Mouse (Mus musculus) kidney, embryonic 15.5 days (tissue): Measurements from ENCODE around the gene Ppm1j. TPM values are rescaled to one million over a fixed set of nuclear protein-coding genes. Genes with fewer than 3 reads are reported as not detected.
"Not testable (repeated sequence)": the region's sequence is repeated elsewhere in the genome, so short reads cannot be mapped to it uniquely, and the experiment has no call there.

Source experiments
- ATAC-seq: fragments of 200-750 bp; cut with Nextera tagmentation; replicated peaks from 2 replicates; pipeline ENCODE4 v1.8.0; 2017; ENCODE audit warnings: moderate TSS enrichment; ENCODE audit not compliant: low FRiP score
- H3K27ac ChIP-seq: fragments of 300-500 bp; sonication (generic); 2 replicates; pipeline ENCODE4 v1.5.1; 2015; ENCODE audit warnings: mild to moderate bottlenecking, inconsistent platforms
- H3K27me3 ChIP-seq: fragments of 300-500 bp; sonication (generic); 2 replicates; pipeline ENCODE4 v1.6.1; 2015; ENCODE audit warnings: inconsistent platforms
- H3K36me3 ChIP-seq: fragments of 300-500 bp; sonication (generic); 2 replicates; pipeline ENCODE4 v1.6.1; 2015; ENCODE audit warnings: inconsistent platforms
- H3K4me1 ChIP-seq: fragments of 300-500 bp; sonication (generic); 2 replicates; pipeline ENCODE4 v1.6.1; 2015; ENCODE audit warnings: inconsistent platforms
- H3K4me2 ChIP-seq: fragments of 300-500 bp; sonication (generic); 2 replicates; pipeline ENCODE4 v1.6.1; 2015; ENCODE audit warnings: moderate library complexity, mild to moderate bottlenecking, inconsistent platforms
- H3K4me3 ChIP-seq: fragments of 300-500 bp; sonication (generic); replicated peaks from 2 replicates; pipeline ENCODE4 v1.5.1; 2015; ENCODE audit warnings: mild to moderate bottlenecking, inconsistent platforms
- H3K9ac ChIP-seq: fragments of 300-500 bp; sonication (generic); 2 replicates; pipeline ENCODE4 v1.6.1; 2015; ENCODE audit warnings: mild to moderate bottlenecking, inconsistent platforms
- H3K9me3 ChIP-seq: fragments of 300-500 bp; sonication (generic); replicated peaks from 2 replicates; pipeline ENCODE4 v1.6.1; 2016; ENCODE audit warnings: inconsistent platforms
- WGBS: fragments of 180-500 bp; shearing (Covaris S2); methylation state at CpG from one replicate; pipeline ENCODE4 v1.1.7; 2015; ENCODE audit warnings: mixed read lengths; 5-methylcytosine and 5-hydroxymethylcytosine counted together
- polyA plus RNA-seq: library from polyadenylated mRNA; unstranded; fragments of >200 nt; fragmentation: Nextera tagmentation; extraction: Ambion mirVana; gene quantifications from 2 replicates; pipeline ENCODE4 v1.2.1, GENCODE M21; 2015

The Ppm1j gene
- polyA plus RNA-seq, result 6.5 and 6.9 TPM in 2 replicates

DNA sequence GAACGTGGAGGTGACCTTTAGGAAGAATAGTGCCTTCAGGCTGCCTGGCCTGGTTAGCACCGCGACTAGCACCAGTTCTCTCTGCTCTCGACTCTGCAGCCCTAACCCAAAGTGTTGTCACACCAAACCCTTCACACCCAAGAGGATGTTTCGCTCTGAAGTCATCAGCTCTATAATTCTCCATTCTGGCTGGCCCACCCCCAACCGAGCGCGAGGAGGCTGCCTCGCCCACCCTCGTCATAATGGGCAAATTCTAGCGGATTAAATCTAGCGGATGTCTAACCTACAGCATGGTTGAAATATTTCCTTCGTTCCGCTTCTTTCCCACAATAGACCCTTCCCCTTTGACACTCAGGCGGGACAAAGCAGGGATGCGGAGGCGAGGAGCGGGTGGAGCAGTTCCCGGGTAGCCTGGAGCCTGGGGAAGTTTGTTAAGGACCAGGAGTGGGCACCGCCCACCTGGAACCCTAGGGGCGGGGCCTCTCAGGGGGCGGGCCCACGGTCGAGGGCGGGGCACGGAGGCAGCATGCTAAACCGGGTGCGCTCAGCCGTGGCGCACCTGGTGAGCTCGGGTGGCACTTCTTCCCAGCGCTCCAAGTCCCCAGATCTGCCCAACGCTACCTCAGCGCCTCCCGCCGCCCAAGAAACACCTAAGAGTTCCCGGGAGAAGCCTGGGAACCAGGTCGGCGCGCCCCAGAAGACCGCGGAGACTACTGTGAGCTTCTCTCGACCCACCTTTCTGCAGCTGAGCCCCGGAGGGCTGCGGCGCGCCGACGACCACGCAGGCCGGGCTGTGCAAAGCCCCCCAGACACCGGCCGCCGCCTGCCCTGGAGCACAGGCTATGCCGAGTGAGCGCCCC is at the start of gene Ppm1j:
Ppm1j (plus strand) TSS at position 496 of the 860 bp plus-strand sequence.
- Histone ChIP-seq H3K27ac (peak within 1 kb of the TSS; percentile 33; the same call in 1 of the 2 replicates), H3K27me3 (peaks cover 88% of the 10 kb centered on the region)
- peak; percentile 74 for ATAC-seq

GRCm38 (mm10) chr3:104732907-104733306 is 47.9 kb upstream of the Ppm1j start:
- H3K9ac ChIP-seq, result no peak overlapping the region
- 0 out of 2 replicates have a peak, but pooled peaks cover 6% of the 10 kb centered on the region for H3K4me1 ChIP-seq
- ATAC-seq, result peak; percentile 67
- H3K4me3 ChIP-seq, result no peak overlapping the region
- no peaks in the 10 kb centered on the region for H3K36me3 ChIP-seq
- H3K27ac ChIP-seq, result no peak overlapping the region
- H3K9me3 ChIP-seq, result no peaks in the 10 kb centered on the region
- WGBS, result 36% methylated on average over 3 of the region's 3 CpGs
- H3K4me2 ChIP-seq, result no peak overlapping the region
- H3K27me3 ChIP-seq, result no peaks in the 10 kb centered on the region

More for the DNA sequence above, at the start of gene Ppm1j:
- H3K9me3 ChIP-seq, result no peaks in the 10 kb centered on the region
- peak within 1 kb of the TSS; percentile 98 for H3K4me2 ChIP-seq
- H3K9ac ChIP-seq, result peak within 1 kb of the TSS; percentile 53
- peak within 1 kb of the TSS; percentile 57 for H3K4me3 ChIP-seq
- no peaks in the 10 kb centered on the region for H3K36me3 ChIP-seq
- H3K4me1 ChIP-seq, result peaks cover 42% of the 10 kb centered on the region
- under 1% methylated on average over 56 of the region's 56 CpGs for WGBS

GRCm38 (mm10) chr3:104734654-104735053 is 46.2 kb upstream of the Ppm1j start:
- ATAC-seq, result no peak

GRCm38 (mm10) chr3:104741954-104742353 is 38.9 kb upstream of the Ppm1j start:
- H3K27me3 ChIP-seq, result no peaks in the 10 kb centered on the region
- no peaks in the 10 kb centered on the region for H3K4me1 ChIP-seq
- H3K9me3 ChIP-seq, result no peaks in the 10 kb centered on the region
- no peak for ATAC-seq
- WGBS, result 87% methylated on average over 3 of the region's 3 CpGs
- no peak overlapping the region for H3K4me3 ChIP-seq
- H3K27ac ChIP-seq, result no peak overlapping the region
- H3K4me2 ChIP-seq, result no peak overlapping the region
- H3K36me3 ChIP-seq, result no peaks in the 10 kb centered on the region
- no peak overlapping the region for H3K9ac ChIP-seq

More at GRCm38 (mm10) chr3:104734654-104735053, 46.2 kb upstream of the Ppm1j start:
- 0 out of 2 replicates have a peak, but pooled peaks cover 6% of the 10 kb centered on the region for H3K4me1 ChIP-seq
- H3K4me2 ChIP-seq, result no peak overlapping the region
- H3K27ac ChIP-seq, result no peak overlapping the region
- WGBS, result 62% methylated on average over 7 of the region's 7 CpGs
- H3K27me3 ChIP-seq, result no peaks in the 10 kb centered on the region
- no peaks in the 10 kb centered on the region for H3K9me3 ChIP-seq
- no peak overlapping the region for H3K4me3 ChIP-seq
- H3K9ac ChIP-seq, result no peak overlapping the region
- no peaks in the 10 kb centered on the region for H3K36me3 ChIP-seq

DNA sequence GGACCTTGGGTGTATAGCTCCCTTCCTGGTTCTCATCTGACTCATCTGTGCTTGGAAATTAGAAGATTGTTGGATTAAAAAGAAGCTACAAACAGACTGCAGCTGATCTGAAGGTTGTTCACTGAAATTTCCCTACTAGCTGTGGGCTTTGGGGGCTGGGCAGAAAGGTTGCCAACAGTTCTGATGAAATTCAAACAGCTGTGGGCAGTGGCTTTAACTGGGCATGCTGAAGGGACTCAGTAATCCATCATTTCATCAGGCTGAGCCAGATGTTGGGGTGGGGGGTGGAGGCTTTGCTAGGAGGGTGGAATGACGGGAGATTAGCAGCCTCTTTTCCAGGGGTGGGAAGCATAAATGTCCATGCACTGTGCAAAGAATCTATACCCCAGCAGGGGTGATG is 37.7 kb upstream of the Ppm1j start:
- Histone ChIP-seq H3K4me1 (no peaks in the 10 kb centered on the region), H3K4me3 (no peak overlapping the region), H3K27me3 (no peaks in the 10 kb centered on the region), H3K9me3 (no peaks in the 10 kb centered on the region), H3K27ac (no peak overlapping the region), H3K4me2 (no peak overlapping the region), H3K36me3 (no peaks in the 10 kb centered on the region), H3K9ac (no peak overlapping the region)
- 52% methylated on average over 1 of the region's 1 CpGs for WGBS
- no peak for ATAC-seq

GRCm38 (mm10) chr3:104743864-104744263 is 37.0 kb upstream of the Ppm1j start:
- Histone ChIP-seq H3K27me3 (no peaks in the 10 kb centered on the region), H3K27ac (no peak overlapping the region), H3K4me1 (no peaks in the 10 kb centered on the region), H3K9ac (no peak overlapping the region), H3K4me3 (no peak overlapping the region), H3K4me2 (no peak overlapping the region), H3K9me3 (no peaks in the 10 kb centered on the region), H3K36me3 (no peaks in the 10 kb centered on the region)
- ATAC-seq, result no peak
- WGBS, result 76% methylated on average over 1 of the region's 1 CpGs

GRCm38 (mm10) chr3:104752845-104753244 is 28.0 kb upstream of the Ppm1j start:
- 22% methylated on average over 22 of the region's 25 CpGs for WGBS
- not testable (repeated sequence) for H3K9ac ChIP-seq, H3K4me1 ChIP-seq, H3K27ac ChIP-seq, H3K9me3 ChIP-seq, H3K4me3 ChIP-seq, ATAC-seq, H3K36me3 ChIP-seq, H3K27me3 ChIP-seq
- H3K4me2 ChIP-seq, result peak overlapping the region; percentile 42

DNA sequence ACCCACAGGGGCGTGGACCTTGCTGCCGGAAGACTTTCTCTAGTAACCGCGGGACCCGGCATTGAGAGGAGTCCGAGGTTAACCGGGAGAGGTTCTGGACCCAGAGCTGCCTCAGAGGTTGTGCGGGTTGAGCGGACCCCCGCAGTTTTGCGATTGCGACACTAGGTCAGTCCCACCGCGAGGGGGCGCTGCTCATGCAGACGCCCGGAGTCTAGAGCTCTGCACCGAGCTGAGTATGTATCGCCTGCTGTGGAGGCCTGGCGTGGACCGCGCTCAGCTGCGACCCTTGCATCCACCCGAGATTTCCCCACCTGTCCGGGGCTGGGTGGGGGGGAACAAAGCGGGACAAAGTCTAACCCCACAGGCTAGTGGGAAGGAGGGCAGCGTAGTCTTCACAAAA is 22.4 kb upstream of the Ppm1j start:
- Histone ChIP-seq H3K27me3 (peaks cover 18% of the 10 kb centered on the region), H3K4me2 (peak overlapping the region; percentile 80), H3K9ac (peak overlapping the region; percentile 44; the same call in 1 of the 2 replicates), H3K27ac (no peak overlapping the region), H3K9me3 (no peaks in the 10 kb centered on the region), H3K36me3 (no peaks in the 10 kb centered on the region), H3K4me1 (peaks cover 11% of the 10 kb centered on the region; the same call in 1 of the 2 replicates), H3K4me3 (peak overlapping the region; percentile 44)
- peak; percentile 81 for ATAC-seq
- 1% methylated on average over 27 of the region's 27 CpGs for WGBS

DNA sequence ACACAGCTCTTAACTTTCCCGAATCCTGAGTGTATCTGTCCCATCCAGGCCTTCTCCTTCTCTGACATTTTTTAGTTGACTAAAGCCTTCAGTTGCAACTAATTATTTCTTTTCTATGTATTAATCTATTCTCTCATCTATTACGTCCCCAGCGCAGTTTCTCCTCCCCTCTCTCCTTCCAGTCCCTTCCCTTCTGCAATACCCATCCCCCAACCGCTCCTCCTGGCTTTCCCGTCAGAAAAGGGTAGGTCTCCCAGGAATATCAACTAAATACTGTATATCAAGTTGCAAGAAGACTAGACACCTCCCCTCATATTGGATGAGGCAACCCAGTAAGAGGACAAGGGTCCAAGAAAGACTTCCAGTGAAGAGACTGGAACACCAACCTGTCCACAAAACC is 22.0 kb upstream of the Ppm1j start:
- WGBS, result 12% methylated on average over 5 of the region's 5 CpGs
- Histone ChIP-seq H3K27ac (no peak overlapping the region), H3K36me3 (no peaks in the 10 kb centered on the region), H3K9me3 (no peaks in the 10 kb centered on the region), H3K4me2 (peak overlapping the region; percentile 80), H3K9ac (peak overlapping the region; percentile 44; the same call in 1 of the 2 replicates), H3K4me1 (peaks cover 11% of the 10 kb centered on the region; the same call in 1 of the 2 replicates), H3K4me3 (peak overlapping the region; percentile 44), H3K27me3 (peaks cover 18% of the 10 kb centered on the region)
- ATAC-seq, result no peak

GRCm38 (mm10) chr3:104762103-104762863 is 18.6 kb upstream of the Ppm1j start:
- ATAC-seq, H3K9ac ChIP-seq, H3K27ac ChIP-seq, H3K4me2 ChIP-seq, H3K9me3 ChIP-seq, H3K4me3 ChIP-seq, H3K36me3 ChIP-seq: not testable (repeated sequence)
- H3K4me1 ChIP-seq, result peaks cover 11% of the 10 kb centered on the region; the same call in 1 of the 2 replicates
- WGBS, result 30% methylated on average over 20 of the region's 20 CpGs
- H3K27me3 ChIP-seq, result peaks cover 18% of the 10 kb centered on the region

DNA sequence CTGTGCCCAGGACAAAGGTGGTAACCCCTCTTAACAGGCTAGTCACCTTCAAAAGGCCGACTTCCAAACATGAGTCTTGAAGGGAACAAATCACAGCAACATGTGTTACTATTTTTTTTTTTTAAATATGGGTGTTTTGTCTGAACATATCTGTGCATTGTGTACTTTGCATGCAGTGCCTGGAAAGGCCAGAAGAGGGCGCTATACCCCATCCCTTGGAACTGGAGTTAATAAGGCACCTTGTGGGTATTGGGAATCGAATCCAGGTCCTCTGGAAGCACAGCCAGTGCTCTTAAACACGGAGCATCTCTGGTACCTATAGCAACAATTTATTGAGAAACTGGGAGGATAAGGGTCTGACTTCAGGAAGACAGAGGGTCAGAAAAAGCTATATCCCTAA is 15.8 kb upstream of the Ppm1j start:
- WGBS, result 25% methylated on average over 4 of the region's 4 CpGs
- Histone ChIP-seq H3K27me3 (peaks cover 9% of the 10 kb centered on the region), H3K4me2 (no peak overlapping the region), H3K36me3 (no peaks in the 10 kb centered on the region), H3K4me3 (no peak overlapping the region), H3K9me3 (no peaks in the 10 kb centered on the region), H3K4me1 (no peaks in the 10 kb centered on the region), H3K9ac (no peak overlapping the region), H3K27ac (no peak overlapping the region)
- no peak for ATAC-seq

DNA sequence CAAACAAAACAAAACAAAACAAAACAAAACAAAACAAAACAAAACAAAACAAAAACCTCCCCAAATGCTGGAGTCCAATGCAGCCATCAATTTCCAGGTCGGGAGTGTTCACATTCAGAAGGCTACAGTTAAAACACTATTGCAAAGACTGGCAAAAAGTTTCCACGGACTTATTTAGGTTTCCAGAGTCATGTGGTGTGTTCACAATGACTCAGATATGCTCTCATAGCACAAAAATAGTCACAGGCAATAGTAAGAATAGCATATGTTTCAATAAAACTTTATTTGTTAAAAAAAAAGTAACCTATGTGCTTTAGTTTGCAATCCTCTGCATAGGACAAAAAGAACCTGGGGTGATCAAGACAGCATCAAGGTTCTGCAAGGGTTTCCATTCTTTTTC is 13.7 kb upstream of the Ppm1j start:
- 54% methylated on average over 2 of the region's 2 CpGs for WGBS
- no peaks in the 10 kb centered on the region for H3K9me3 ChIP-seq
- H3K27ac ChIP-seq, result no peak overlapping the region
- H3K27me3 ChIP-seq, result no peaks in the 10 kb centered on the region
- H3K36me3 ChIP-seq, result no peaks in the 10 kb centered on the region
- no peak overlapping the region for H3K9ac ChIP-seq
- no peak overlapping the region for H3K4me2 ChIP-seq
- ATAC-seq, result no peak
- no peaks in the 10 kb centered on the region for H3K4me1 ChIP-seq
- no peak overlapping the region for H3K4me3 ChIP-seq
